Mouse (Mus musculus) frontal cortex, postnatal 36 days (tissue): Measurements from ENCODE around the gene Figla.

Source experiments
- DNase-seq, 2 experiments: peaks; one replicate each; pipeline ENCODE4 v3.0.0; 2022; ENCODE audit warnings: low spot score in 2 of 2

Gene Figla

DNA sequence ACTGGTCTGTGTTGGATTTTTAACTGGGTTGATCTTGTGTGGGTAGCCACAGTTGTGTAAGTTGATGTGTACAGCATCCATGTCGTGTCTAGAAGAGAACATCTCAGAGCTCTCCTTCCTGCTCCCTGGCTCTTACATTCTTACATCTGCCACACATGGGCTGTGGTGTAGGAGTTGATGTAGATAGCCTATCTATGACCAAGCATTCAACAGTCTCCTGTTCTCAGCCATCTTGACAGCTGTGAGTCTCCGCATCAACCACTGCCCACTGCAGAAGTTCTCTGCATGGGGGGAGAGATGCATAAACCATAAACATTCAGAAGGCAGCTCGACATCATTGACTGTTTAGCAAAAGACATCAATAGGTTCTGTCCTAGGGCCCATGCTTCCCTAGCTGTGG lies 53.9 kb downstream of the Figla start:
- no peak for DNase-seq

DNA sequence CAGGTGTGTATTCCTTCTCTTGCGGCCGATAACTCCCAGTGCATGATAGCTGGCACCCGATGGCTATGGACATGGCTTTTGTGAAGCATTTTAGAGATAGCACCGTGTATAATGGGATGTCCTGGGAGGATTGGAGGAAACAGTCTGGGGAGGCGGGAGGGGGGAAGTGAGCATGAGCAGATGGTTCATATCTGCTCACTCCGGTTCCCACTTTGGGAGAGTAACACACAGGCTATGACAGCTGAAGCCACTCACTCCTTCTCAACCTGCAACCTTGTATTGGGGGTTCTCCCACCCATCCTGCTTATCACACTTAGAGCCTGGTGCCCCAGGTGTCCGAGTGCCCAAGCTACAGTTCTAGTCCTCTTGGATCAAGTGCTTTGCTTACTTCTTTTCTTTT lies 54.3 kb downstream of the Figla start:
- DNase-seq = no peak
